10 mouse cellular contexts compared by ENCODE assay signal in the genomic region with DNA sequence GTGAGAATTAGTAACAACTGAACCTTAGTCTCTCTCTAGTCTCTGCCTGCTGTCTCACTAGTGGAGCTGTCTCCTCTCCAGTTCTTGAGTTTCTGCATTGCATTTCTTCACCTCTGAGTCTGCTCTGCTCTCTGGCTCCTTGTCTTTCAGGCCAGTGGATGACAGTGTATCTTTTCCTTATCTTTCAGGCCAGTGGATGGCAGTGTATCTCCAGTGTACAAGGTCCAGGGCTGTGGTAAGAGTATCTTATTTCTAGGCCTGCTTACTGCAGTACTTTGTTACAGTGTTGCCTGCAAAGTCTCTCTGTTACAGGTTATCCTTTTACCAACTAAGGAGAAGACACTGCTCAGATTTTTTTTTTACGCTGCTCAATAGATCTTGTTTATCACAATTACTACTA. TPM values are rescaled to one million over a fixed set of nuclear protein-coding genes. Genes with fewer than 3 reads are reported as not detected.
DNase-seq lines count a peak whose midpoint lies in the region; ATAC-seq and TF ChIP-seq lines count a peak whose summit lies in the region.
"Had no signal": no experiment of that assay in that cellular context is flagged by ENCODE, and none has a peak within 500 bp of the region (broad histone marks: within the 10 kb centered on the region; RNA-seq: fewer than 3 reads in every experiment).

No protein-coding gene starts in this region.

- no peaks in the 10 kb centered on the region for H3K27me3 ChIP-seq in heart, adult 2 months (ENCODE audit: control insufficient read depth, insufficient read depth, low read length)
- peaks cover 11% of the 10 kb centered on the region for H3K27me3 ChIP-seq in Patski
- no peaks in the 10 kb centered on the region for H3K27me3 ChIP-seq in hindbrain, embryonic 13.5 days

- H3K9ac ChIP-seq in heart, adult 2 months (ENCODE audit: low read depth, low read length) = no peak overlapping the region
- H3K9ac ChIP-seq in hindbrain, embryonic 13.5 days = no peak overlapping the region

- TF ChIP-seq CTCF in heart, adult 2 months (IDR thresholded peaks at IDR 0.05) = peak; percentile 56
- peak; percentile 62 for TF ChIP-seq CTCF in Patski (IDR thresholded peaks at IDR 0.05)

- no peak overlapping the region for H3K27ac ChIP-seq in heart, adult 2 months
- no peak overlapping the region for H3K27ac ChIP-seq in hindbrain, embryonic 13.5 days

- no peak overlapping the region for H3K4me2 ChIP-seq in hindbrain, embryonic 13.5 days
- H3K4me2 ChIP-seq: heart, embryonic 11.5 days had no signal

- no peak for DNase-seq in heart, adult 2 months
- no peak for DNase-seq in heart, postnatal 36 days
- DNase-seq in 416B (ENCODE audit: low read depth) (peak; percentile 82), Patski (ENCODE audit: low read depth, low spot score) (no peak)
- DNase-seq in kidney, postnatal 14 days = peak; percentile 37
- DNase-seq in left cerebral cortex, adult 18-20 months (ENCODE audit: low spot score in 2 of 2) = no peak
- DNase-seq in adrenal gland, adult 18-20 months (ENCODE audit: low spot score in 2 of 2) = no peak
- DNase-seq: midbrain, embryonic 14.5 days had no signal

- intact Hi-C loops in heart, adult 2 months (cut with DNase I) = loop anchor here (1.0 kb wide), 1 partner anchor 19 kb away; a partner anchor contains a TSS
- intact Hi-C loops in heart, postnatal 36 days (cut with DNase I) = no loop called here

- 88% methylated on average over 1 of the region's 1 CpGs for WGBS in heart, adult 2 months
- WGBS in hindbrain, embryonic 13.5 days = 90% methylated on average over 1 of the region's 1 CpGs

- in situ Hi-C loops in Patski (cut with MboI; ENCODE audit: low pct_unique_long_range_greater_than_20kb) = no loop called here

- no peaks in the 10 kb centered on the region for H3K9me3 ChIP-seq in hindbrain, embryonic 13.5 days

- peak; percentile 83 for ATAC-seq in Patski
- no peak for ATAC-seq in hindbrain, embryonic 13.5 days (ENCODE audit: low FRiP score)

- H3K36me3 ChIP-seq in heart, adult 2 months (ENCODE audit: control insufficient read depth, insufficient read depth, low read length) = no peaks in the 10 kb centered on the region
- no peaks in the 10 kb centered on the region for H3K36me3 ChIP-seq in hindbrain, embryonic 13.5 days

- POLR2A ChIA-PET in Patski (lab: Charles Lee) = no interaction called here

- no peak overlapping the region for H3K4me3 ChIP-seq in heart, adult 2 months
- H3K4me3 ChIP-seq in hindbrain, embryonic 13.5 days = no peak overlapping the region

- H3K79me2 ChIP-seq in heart, adult 2 months (replicated peaks; ENCODE audit: control insufficient read depth, insufficient read depth, low read length) = no peaks in the 10 kb centered on the region; the same call in 1 of the 2 replicates

- TF ChIP-seq EP300 in heart, adult 2 months (IDR thresholded peaks at IDR 0.05; ENCODE audit: insufficient read depth, low read depth, low read length) = no peak

- TF ChIP-seq POLR2A in heart, adult 2 months (IDR thresholded peaks at IDR 0.05; ENCODE audit: insufficient read depth, low read depth, low read length) = no peak

- no peaks in the 10 kb centered on the region for H3K4me1 ChIP-seq in heart, adult 2 months (ENCODE audit: control insufficient read depth, insufficient read depth, low read length)
- no peaks in the 10 kb centered on the region for H3K4me1 ChIP-seq in hindbrain, embryonic 13.5 days (replicated peaks)

- CTCF ChIA-PET in Patski (lab: Charles Lee) = interaction anchor here (0.9 to 3.2 kb wide), 6 partner anchors 8 to 49 kb away, joined by 3 to 30 read pairs (median 8); no protein-coding TSS in a partner anchor

RNA-seq across cellular contexts. Expression of a gene that starts 18.5 kb away (rescaled TPM):
- total RNA-seq in heart, adult 2 months (2021) = 100 to 1,000 TPM in 1 of 2 experiments, 10 to 100 TPM in 1; 91.9 to 112 TPM
- 194 and 239 TPM in 2 replicates for polyA plus RNA-seq in heart, adult 2 months (2012; rRNA removed)
- total RNA-seq in heart, postnatal 36 days (2021) = 10 to 100 TPM; 94.7 to 99.9 TPM
- 187 TPM for polyA plus RNA-seq in Patski (2021)
- total RNA-seq in left cerebral cortex, adult 18-20 months (2021) = 10 to 100 TPM; 59.8 to 65.0 TPM
- 100 to 1,000 TPM; 131 to 143 TPM for total RNA-seq in adrenal gland, adult 18-20 months (2021)
- 106 and 107 TPM in 2 replicates for polyA plus RNA-seq in hindbrain, embryonic 13.5 days (2015; fragmentation: Nextera tagmentation; extraction: Ambion mirVana)

RNA-seq across cellular contexts. Expression of a gene that starts 19.0 kb away (rescaled TPM):
- total RNA-seq in heart, adult 2 months (2021) = 1 to 10 TPM; 3.0 to 3.7 TPM
- polyA plus RNA-seq in heart, adult 2 months (2012; rRNA removed) = 2.6 and 3.7 TPM in 2 replicates
- total RNA-seq in heart, postnatal 36 days (2021) = 1 to 10 TPM; 3.1 to 4.6 TPM
- polyA plus RNA-seq in Patski (2021) = 0.21 TPM
- total RNA-seq in left cerebral cortex, adult 18-20 months (2021) = 1 to 10 TPM in 1 of 2 experiments, under 1 TPM in 1; 0.79 to 1.2 TPM
- 1 to 10 TPM; 2.2 to 4.7 TPM for total RNA-seq in adrenal gland, adult 18-20 months (2021)
- polyA plus RNA-seq in hindbrain, embryonic 13.5 days (2015; fragmentation: Nextera tagmentation; extraction: Ambion mirVana) = 0.36 and 0.48 TPM in 2 replicates

RNA-seq across cellular contexts. Expression of a gene that starts 44.0 kb away (rescaled TPM):
- total RNA-seq in heart, adult 2 months (2021) = 1 to 10 TPM; 8.5 to 8.8 TPM
- 4.5 and 5.4 TPM in 2 replicates for polyA plus RNA-seq in heart, adult 2 months (2012; rRNA removed)
- 10 to 100 TPM in 1 of 2 experiments, 1 to 10 TPM in 1; 8.7 to 10.5 TPM for total RNA-seq in heart, postnatal 36 days (2021)
- 41.9 TPM for polyA plus RNA-seq in Patski (2021)
- total RNA-seq in left cerebral cortex, adult 18-20 months (2021) = 10 to 100 TPM; 20.0 to 22.2 TPM
- 10 to 100 TPM; 26.7 to 34.4 TPM for total RNA-seq in adrenal gland, adult 18-20 months (2021)
- polyA plus RNA-seq in hindbrain, embryonic 13.5 days (2015; fragmentation: Nextera tagmentation; extraction: Ambion mirVana) = 44.0 and 46.8 TPM in 2 replicates

Comparison
In these comparisons a context has a peak if more than half of its experiments do, and no peak if none do; other contexts are left out.
1. DNase-seq: peak in 416B (single experiment) and kidney, postnatal 14 days (single experiment); none in heart, adult 2 months (0 of 2), heart, postnatal 36 days (0 of 2), Patski (single experiment), left cerebral cortex, adult 18-20 months (0 of 2) and adrenal gland, adult 18-20 months (0 of 2).